Mouse (Mus musculus) fibroblast of lung, adult 2 months (primary cell): ENCODE measurements around the gene 1110025L11Rik.
"Not testable (repeated sequence)": the region's sequence is repeated elsewhere in the genome, so short reads cannot be mapped to it uniquely, and the experiment has no call there.

Experiments used
- DNase-seq: peaks from one replicate; pipeline ENCODE4 v3.0.0-alpha.2; 2011; ENCODE audit warnings: low read depth

The 1110025L11Rik gene

GRCm38 (mm10) chr16:89063902-89064301 is at the start of gene 1110025L11Rik:
1110025L11Rik (minus strand) TSS chr16:89064002.
- DNase-seq = not testable (repeated sequence)

GRCm38 (mm10) chr16:89071041-89071440 is 7.2 kb upstream of the 1110025L11Rik start:
- DNase-seq = not testable (repeated sequence)

- DNase-seq = no peak
Observed at GRCm38 (mm10) chr16:89047783-89048182, 16.0 kb downstream of the 1110025L11Rik start, which contains the start of gene Krtap6-5. Krtap6-5 (minus strand) TSS chr16:89047883.

- DNase-seq = not testable (repeated sequence)
Observed at GRCm38 (mm10) chr16:89041372-89041771, 22.4 kb downstream of the 1110025L11Rik start, which contains the start of gene Gm10228. Gm10228 (minus strand) TSS chr16:89041472.

GRCm38 (mm10) chr16:89031399-89031798 is 32.4 kb downstream of the 1110025L11Rik start, which contains the start of gene Krtap6-1:
Krtap6-1 (plus strand) TSS chr16:89031699.
- not testable (repeated sequence) for DNase-seq

- DNase-seq = not testable (repeated sequence)
Observed at GRCm38 (mm10) chr16:89014984-89015383, 48.8 kb downstream of the 1110025L11Rik start, which contains the start of gene Gm10229. Gm10229 (plus strand) TSS chr16:89015284.

- DNase-seq = no peak
Observed at GRCm38 (mm10) chr16:89013973-89014372, 49.8 kb downstream of the 1110025L11Rik start.
